Mouse (Mus musculus): ENCODE results near the gene Enpp3.

Enpp3 gene

DNA sequence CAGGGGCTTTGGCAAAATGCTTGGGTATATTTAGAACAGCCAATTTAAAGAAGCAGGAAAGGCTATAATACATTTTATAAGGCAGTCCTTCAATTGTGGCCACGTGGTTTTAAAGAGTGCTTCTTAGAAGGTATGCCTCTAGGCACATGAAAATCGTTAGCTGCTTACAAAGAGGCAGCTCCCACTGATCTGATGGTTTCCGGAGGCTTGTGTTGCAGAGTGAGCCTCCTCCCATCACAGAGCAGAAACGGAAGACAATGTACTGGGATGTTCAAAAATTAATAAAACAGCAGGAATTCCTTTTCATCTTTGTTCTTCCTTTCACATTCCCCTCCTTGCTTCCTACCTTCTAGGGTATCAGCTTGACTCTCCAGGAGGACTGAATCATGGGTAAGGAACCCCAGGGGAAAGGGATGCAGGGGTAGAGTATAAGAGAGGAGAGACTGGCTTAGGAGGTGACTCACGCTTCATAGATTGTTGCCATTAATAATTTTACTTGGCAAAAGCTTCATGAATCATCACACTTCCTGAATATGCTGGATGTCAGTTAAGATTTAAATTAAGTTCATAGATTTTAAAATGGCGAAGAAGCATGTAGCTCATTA, 77.4 kb downstream of the Enpp3 start:
- intact Hi-C loops (cut with DNase I) = no loop called here

DNA sequence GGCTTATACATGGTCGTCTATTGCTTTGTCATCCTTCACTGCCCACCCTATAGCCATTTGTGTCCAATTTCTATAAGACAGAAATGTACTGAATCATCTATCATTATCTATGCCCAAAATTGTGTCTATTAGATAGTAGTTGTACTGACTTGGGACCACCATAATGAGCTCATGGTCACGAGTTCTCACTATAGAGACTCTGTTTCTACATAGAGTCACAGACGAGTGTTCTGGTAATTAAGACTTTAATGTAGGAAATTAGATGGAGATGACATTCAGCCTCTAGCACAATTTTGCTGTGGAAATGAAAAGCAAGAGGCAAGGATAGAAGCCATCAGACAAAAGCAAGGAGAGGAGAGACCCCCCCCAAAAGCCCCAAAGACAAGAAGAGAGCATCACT, 78.0 kb downstream of the Enpp3 start:
- intact Hi-C loops (cut with DNase I) = no loop called here

DNA sequence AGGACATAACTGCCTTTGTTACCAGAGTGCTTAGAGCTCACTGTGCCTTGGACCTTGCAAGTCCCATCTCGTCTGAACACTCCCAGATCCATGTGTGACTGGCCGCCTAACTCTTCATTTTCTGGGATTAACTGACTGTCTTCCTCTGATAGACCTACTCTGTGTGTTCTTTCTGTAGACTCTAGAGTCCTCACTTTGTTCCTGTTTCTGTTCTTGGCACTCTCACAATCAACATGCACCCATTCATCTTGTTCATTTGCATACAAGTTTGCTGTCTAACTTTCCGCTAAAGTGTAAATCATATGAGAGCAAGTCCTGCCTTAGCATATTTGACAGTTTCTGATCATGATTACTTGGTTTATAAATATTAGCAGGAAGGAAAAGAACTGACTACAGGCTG, 79.4 kb downstream of the Enpp3 start:
- intact Hi-C loops (cut with DNase I) = no loop called here

DNA sequence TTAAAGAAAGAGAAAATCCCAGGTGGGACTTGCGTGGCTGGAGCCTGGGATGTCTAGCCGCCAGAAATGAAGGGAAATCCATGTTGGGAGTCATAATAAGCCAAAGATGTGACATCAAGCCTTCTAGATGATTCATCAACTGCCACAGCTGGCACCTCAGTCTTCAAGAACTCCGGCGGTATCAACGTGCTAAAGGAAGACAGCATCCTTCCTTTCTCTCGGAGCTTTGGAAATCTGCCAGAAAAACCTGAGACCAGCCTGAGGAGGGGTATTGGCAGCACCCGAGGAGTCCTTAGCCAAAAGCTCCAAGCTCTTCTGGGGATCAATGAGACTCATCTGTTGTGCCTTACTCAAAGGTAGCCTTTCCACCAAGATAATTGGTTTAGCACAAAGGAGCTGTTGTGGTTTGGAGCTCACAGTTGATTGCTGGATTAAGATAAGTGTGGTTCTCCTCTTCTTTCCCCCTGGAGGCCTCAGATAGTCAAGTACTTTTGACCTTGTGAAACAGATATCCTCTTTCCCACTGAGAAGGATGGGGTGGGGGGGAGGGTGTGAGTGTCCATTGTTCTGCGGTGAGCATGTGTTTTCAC, 84.2 kb downstream of the Enpp3 start:
- intact Hi-C loops (cut with DNase I) = no loop called here

DNA sequence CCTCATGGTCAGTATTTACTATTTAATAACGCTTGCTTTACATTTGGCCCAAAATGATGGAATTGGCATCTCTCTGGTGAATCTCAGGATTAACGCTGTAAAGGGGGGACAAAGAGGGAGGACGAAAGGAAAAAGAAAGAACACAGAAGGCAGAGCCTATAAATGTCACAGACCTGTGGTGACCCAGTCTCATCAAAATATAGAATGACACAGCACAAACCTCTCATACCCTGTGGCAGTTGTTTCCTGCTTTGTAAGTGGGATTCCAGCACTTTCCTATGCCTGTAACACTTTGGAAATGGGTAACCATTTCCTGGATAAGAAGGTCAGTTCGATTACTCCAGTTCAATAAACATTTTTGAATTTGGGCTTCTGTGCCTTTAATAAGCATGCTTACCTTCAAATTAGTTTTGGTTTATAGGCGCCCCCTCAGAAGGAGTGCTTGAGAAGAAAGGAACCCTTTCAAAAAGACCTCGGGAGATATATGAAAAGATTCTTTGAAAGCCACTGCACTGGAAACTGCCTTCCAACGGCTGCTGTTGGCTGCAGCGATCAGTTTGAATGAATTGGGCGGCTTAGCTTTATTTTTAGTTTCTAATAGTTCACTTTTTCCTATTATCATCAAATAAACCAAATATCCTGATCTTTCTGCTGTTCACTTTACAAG, 87.6 kb downstream of the Enpp3 start:
- intact Hi-C loops (cut with DNase I) = no loop called here

DNA sequence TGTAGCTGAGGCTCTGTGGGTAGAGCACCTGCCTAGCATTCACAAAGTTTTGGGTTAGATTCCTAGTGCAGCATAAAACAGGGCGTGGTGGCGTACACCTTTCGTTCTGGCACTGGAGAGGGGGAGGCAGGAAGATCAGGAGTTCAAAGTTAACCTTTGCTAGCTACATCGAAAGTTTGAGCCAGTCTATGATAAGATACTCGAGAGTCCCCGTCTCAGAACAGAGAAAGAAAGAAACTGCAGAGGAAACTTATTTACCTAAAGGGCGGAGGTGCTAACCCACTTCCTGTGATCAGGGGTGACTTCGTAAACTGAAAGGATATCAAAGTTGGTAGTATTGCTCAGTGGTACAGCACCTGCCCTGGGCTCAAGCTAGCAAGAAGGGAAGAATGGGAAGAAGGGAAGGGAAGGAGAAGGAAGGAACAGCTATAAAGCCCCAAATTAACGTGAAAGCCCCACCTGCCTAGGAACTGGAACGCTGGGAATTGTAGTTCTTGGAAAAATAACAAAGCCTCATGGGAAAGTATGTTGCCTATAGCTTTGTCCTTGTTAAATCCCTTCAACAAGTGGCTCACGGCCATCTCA, 88.3 kb downstream of the Enpp3 start:
- intact Hi-C loops (cut with DNase I) = no loop called here

DNA sequence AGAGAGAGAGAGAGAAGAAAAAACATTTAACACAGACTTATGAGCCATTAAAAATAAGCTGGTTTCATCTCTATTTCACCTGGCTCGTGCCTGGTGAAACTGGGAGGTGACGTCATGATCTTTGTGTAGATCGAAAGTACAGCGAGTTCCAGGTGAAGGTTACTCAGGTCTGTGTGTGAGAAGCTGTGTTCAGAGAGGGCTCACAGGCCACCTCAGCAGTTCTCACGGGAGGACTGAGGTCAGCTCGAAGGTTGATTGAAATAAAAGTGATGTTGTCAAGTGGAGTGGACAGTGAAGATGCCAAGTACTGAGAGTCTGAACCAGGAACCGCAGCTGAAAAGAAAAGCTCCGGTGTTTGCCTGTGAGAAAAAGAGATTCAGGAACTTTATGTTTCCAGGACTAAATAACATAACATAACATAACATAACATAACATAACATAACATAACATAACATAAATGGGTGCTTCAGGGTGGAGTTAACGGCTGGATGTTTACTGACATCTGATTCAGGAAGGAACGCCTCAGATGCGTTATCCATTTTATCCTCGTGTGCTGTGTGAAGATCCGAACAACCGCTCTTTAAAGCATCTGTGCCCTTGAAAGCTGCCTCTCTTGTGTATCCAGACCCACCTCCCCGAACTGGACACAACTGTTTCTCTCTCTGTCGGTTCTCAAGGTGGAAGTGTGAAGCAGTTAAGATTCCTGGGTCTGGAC, 88.9 kb downstream of the Enpp3 start:
- intact Hi-C loops (cut with DNase I) = no loop called here

DNA sequence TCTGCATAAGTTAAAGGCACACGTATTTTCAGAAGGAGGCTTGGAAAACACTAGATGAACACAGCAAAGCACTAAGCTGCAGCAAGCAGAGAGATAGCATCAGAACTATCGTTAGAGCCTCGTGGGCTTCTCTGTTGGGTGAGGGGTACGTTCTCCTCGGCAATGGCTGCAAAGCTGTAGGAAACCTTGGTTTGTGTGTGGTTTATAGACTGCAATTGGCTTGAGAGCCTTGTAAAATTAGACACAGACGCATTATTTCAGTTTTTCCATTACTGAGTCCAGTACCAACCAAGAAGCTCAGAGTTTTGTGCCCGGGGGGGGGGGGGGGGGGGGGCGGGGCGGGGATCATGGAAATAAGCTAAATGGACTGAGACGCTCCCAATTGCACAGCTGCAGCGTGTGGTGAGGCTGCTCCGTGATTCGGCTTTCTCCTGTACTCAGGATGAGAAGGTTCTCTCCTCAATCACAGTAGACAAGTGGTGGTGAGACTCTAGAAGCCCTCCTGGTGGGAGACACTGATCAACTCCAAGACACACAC, 99.6 kb downstream of the Enpp3 start:
- intact Hi-C loops (cut with DNase I) = no loop called here

DNA sequence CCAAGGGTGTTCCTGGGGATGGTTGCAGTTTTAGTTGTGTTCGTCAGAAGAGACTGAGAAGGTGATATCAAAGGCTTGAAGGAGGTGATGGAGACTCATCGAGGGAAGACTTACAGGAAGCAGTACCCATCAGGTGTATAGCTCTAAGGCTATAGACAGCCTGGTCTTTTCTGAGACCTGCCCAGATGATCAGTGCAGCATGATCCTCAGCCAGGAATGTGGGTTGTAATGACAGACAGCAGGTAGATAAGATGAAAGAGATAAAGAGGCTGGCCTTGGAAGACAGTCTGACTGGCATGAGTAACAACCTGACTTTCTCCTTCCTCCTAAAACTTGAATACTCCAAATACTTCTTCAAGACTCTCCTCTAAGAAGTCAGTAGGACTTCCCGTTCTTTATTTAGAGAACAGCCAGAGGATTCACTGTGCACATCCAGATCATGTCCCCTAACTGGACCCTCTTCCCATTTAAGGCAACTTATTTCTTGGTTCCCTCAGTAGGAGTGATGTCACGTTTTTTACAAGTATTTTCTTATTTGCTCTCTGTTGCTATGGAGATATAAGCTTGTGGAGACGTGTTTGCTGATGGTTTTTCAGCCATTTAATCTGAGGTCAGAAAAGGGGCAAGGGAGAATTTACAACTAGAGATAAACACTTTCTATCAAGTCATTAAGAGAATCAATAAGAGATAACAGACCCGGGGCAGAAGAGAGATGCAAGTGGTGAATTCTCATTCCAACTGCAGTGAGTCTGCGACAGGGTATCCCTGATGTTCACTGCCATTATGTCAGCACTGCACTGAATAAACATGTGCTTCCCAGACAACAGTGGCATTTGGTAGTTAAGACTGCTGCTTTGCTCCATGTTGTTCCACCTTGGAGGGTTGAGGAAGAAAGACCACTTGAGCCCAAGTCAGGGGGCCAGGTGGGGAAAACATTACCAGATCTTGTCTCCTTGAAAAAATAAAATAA, 101.1 kb downstream of the Enpp3 start:
- intact Hi-C loops (cut with DNase I) = no loop called here

DNA sequence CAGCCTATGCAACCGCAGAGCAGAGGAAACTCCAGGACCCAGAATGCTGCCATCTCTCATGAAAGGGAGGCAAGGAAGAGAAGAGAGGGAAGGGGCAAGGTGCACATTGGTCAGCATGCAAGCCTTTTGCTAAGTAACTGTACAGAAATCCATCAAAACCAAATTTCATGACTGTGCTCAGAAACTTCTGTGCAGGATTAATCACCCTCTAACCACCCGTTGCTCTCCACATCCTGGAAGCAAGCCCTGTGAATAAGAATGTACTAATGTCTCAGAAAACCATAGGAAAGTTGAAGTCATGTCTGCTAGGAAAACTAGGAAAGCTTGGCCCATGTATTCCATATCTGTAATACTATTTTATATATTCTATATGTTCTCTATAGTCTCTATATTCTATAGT, 103.5 kb downstream of the Enpp3 start:
- intact Hi-C loops (cut with DNase I) = no loop called here

DNA sequence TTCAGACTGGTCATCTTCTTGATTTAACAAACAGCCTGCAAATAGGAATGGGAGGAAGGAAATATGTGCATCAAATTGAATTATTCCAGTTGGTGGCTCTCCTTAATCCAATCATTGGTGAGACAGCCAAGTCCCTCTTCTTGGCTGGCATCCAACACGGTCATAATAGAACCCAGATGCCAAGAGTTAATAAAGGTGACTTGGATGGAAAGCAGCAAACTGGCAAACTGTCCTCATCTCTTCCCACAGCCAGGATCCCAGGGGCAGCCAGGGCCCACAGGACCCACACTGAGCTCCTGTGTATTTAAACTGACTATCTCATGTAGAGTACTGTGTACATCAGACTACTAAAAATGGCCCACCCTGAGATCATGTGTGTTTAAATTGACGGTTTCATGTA, 104.2 kb downstream of the Enpp3 start:
- intact Hi-C loops (cut with DNase I) = no loop called here

DNA sequence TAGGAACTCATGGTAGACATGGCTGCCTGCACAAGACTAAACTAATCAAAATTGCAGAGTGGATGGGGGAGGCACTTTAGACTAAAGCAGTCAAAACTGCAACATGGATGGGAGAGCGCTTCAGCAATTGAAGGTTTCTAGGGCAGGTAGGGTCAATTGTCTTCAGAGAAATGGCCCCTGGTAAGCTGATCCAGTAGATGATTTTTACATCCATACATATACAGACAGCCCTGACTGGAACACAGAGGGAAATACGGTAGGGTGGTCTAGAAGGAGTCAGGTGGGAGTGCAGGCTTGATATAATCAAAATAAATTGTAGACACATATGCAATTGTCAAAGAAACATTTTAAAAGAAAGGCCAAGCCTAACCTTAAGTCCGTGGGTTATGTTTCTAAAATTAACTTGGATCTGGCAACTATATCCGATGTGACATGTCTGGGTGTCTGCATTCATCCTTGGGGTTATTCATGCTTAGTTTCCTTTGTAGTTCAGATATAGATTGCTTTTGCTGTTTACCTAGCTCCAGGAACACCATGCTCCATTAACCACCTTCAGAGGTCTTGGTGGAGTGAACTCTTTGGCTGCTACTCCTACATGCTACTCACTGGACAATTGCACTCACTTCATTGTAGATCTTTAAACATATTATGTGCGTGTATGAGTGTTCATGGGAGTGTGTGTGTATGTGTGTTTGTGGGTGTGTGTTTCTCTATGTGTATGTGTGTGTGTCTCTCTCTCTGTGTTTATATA, 107.4 kb downstream of the Enpp3 start:
- intact Hi-C loops (cut with DNase I) = no loop called here

DNA sequence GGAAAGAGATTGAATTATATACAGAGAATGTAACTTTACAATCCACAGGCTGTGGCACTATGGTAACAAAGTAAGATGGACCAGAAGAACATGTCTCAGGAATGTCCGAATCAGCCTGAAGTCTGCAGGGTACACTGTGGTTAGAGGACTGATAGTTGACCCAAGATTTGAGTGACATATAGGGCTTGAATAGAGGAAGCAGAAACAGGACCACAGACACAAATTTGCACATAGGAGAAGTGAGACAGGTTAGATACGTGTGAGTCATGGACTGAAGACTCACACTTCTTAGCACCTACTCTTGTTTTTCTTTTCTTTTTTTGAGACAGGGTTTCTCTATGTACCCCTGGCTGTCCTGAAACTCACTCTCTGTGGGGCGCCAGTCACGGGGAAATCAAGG, 115.1 kb downstream of the Enpp3 start:
- intact Hi-C loops (cut with DNase I) = no loop called here

DNA sequence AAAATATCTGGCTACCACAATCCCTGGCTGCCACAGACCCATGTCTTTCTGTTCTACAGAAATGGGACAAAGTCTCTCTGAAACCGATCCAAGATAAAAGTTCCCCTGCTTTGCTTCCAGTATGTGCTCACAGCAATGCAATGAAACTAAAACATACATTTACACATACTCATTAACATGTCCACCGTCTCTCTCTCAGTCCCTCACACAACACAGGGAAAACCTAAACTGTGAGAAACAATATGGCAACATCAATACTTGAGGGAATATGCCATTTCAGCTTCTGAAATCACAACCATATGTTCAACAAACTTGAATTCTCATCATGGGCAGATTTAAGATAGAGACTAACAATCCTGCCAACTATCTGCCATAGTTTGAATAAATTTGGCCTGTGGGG, 117.4 kb downstream of the Enpp3 start:
- intact Hi-C loops (cut with DNase I) = no loop called here

Measured in adrenal gland (tissue).